Mouse (Mus musculus): ENCODE measurements around the gene Atp6v0d1. TPM values are rescaled to one million over a fixed set of nuclear protein-coding genes. Genes with fewer than 3 reads are reported as not detected.
"Not testable (repeated sequence)": the region's sequence is repeated elsewhere in the genome, so short reads cannot be mapped to it uniquely, and the experiment has no call there.

The Atp6v0d1 gene
- polyA plus RNA-seq, 1 experiment from 2014 or later: 63.7 TPM

DNA sequence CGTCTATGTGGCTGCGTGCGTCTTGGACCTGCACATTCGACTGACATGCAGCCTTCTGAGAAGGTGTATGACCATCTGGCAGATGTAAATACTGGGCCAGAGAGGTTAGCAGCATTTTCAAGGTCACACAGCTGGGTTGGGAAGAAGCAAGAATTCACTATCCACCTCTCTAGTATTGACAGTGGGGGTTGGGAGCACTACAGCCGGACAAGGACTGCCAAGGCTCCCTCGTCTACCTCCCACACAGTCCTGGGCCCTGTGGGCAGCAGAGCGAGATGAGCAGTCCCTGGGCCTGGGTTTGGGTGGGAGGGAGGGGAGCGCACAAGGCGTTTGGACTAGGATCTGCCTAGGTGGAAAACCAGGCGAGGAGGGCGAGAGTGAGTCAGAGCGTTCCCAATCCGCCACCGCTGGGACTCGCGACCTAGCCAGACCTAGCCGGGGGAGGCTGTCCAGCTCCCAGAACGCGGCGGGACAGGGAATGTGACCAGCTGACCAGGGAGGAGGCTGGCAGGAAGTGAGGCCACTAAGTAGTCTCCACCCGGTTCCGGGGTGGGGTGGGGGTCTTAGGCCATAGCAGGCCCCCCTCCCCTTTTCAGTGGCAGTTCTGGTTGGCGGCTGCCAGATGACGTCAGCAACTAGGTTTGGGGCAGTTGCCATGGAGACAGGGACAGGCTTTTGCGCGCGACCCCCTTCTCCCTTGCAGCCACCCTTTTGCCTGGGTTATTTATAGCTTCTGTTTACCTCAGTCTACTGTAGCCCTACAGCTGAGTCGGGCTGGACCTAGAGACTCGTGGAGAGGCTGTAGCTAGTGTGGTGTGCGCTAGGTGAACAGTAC lies 40.6 kb upstream of the Atp6v0d1 start:
- ATAC-seq (replicated peaks; ENCODE audit: extremely low read depth, insufficient read depth, low FRiP score): peak; percentile 69
- 1% methylated on average over 30 of the region's 30 CpGs for whole genome bisulfite sequencing
- no peaks in the 10 kb centered on the region for H3K27me3 ChIP-seq (ENCODE audit: control insufficient read depth, insufficient read depth, low read length)
- no peaks in the 10 kb centered on the region for H3K36me3 ChIP-seq (ENCODE audit: control insufficient read depth, insufficient read depth)
- peak overlapping the region; percentile 97 for H3K9ac ChIP-seq (ENCODE audit: low read length)
- peak overlapping the region; percentile 94 for H3K4me3 ChIP-seq (ENCODE audit: low read length)
- H3K27ac ChIP-seq (ENCODE audit: low read length): peak overlapping the region; percentile 94
- peak overlapping the region; percentile 90 for H3K4me2 ChIP-seq (ENCODE audit: low read depth, low read length)
- H3K9me3 ChIP-seq (replicated peaks; ENCODE audit: control insufficient read depth, low read length): no peaks in the 10 kb centered on the region
- H3K4me1 ChIP-seq (ENCODE audit: control insufficient read depth, insufficient read depth, low read length): peaks cover 27% of the 10 kb centered on the region

DNA sequence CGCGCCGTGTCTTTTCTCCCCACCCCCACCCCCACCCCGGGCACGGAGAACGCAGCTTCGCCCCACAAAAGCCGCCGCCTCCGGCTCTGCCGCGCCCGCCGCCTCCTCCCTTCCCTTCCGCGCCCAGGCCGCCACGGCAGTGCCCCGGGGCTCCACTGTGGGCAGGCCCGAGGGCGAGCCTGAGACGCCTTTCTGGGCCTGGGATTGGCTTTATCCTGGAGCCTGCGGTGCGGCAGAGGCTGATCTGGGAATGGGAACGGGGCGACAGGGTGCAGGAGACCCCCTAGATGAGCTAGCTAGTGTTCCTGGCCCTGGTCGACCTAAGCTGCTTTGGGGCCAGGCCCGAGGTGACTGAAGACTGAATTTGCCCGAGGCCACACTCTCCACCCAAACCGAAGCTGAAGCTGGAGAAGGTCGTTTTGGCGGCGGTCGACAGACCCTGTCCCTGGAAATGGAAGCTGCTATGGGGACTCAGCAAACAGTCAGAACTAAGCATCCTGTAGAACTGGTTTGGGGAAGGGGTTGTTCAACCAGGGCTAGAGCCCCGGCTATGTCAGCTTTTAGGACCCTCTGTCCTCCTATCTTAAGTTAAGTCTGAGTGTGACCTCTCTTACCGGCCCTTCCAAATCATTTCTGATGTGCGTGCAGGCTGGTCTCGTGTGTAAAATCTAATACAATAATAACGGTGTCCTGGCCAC lies 39.8 kb upstream of the Atp6v0d1 start:
- H3K27me3 ChIP-seq (ENCODE audit: control insufficient read depth, insufficient read depth, low read length): no peaks in the 10 kb centered on the region
- peaks cover 27% of the 10 kb centered on the region for H3K4me1 ChIP-seq (ENCODE audit: control insufficient read depth, insufficient read depth, low read length)
- under 1% methylated on average over 35 of the region's 39 CpGs for WGBS
- peak; percentile 41 for ATAC-seq (replicated peaks; ENCODE audit: extremely low read depth, insufficient read depth, low FRiP score)
- H3K9ac ChIP-seq (ENCODE audit: low read length): peak overlapping the region; percentile 97
- H3K9me3 ChIP-seq (replicated peaks; ENCODE audit: control insufficient read depth, low read length): no peaks in the 10 kb centered on the region
- peak overlapping the region; percentile 94 for H3K4me3 ChIP-seq (ENCODE audit: low read length)
- no peaks in the 10 kb centered on the region for H3K36me3 ChIP-seq (ENCODE audit: control insufficient read depth, insufficient read depth)
- H3K27ac ChIP-seq (ENCODE audit: low read length): peak overlapping the region; percentile 94
- H3K4me2 ChIP-seq (ENCODE audit: low read depth, low read length): peak overlapping the region; percentile 90

DNA sequence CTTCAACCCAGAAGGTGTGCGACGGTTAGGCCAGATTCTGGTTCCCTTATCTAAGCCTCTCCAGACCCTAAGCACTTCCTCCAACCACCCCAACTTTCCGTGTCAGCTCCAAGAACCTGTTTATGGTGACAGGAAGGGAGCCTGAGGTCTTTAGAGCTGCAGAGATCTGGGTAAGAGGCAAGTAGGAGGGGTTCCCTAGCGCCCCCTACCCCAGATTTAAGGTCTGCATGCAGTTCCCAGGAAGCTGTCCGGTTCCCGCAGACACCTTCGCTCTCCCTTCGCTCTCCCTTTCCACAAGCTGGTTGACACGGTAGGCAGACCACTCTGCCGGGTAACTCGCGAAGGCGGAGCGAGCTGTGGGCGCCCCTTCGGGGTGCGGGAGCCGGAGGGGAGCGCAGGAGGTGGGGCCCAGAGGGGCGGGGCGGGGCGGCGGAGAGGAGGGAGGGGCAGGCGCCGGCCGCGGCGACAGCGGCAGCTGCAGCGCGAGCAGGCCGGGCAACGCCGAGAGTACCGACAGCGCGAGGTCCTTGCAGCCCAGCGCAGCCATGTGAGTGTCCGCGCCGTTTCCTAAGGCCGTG lies 39.0 kb upstream of the Atp6v0d1 start, which contains the start of gene Ripor1:
Gene Ripor1 (plus strand): TSS at position 452 of the 578 bp plus-strand sequence.
- H3K27ac ChIP-seq (ENCODE audit: low read length): peak within 1 kb of the TSS; percentile 94
- no peaks in the 10 kb centered on the region for H3K9me3 ChIP-seq (replicated peaks; ENCODE audit: control insufficient read depth, low read length)
- peaks cover 27% of the 10 kb centered on the region for H3K4me1 ChIP-seq (ENCODE audit: control insufficient read depth, insufficient read depth, low read length)
- peak within 1 kb of the TSS; percentile 90 for H3K4me2 ChIP-seq (ENCODE audit: low read depth, low read length)
- peak; percentile 84 for ATAC-seq (replicated peaks; ENCODE audit: extremely low read depth, insufficient read depth, low FRiP score)
- no peaks in the 10 kb centered on the region for H3K36me3 ChIP-seq (ENCODE audit: control insufficient read depth, insufficient read depth)
- H3K9ac ChIP-seq (ENCODE audit: low read length): peak within 1 kb of the TSS; percentile 97
- no peaks in the 10 kb centered on the region for H3K27me3 ChIP-seq (ENCODE audit: control insufficient read depth, insufficient read depth, low read length)
- WGBS: under 1% methylated on average over 41 of the region's 42 CpGs
- peak within 1 kb of the TSS; percentile 94 for H3K4me3 ChIP-seq (ENCODE audit: low read length)

DNA sequence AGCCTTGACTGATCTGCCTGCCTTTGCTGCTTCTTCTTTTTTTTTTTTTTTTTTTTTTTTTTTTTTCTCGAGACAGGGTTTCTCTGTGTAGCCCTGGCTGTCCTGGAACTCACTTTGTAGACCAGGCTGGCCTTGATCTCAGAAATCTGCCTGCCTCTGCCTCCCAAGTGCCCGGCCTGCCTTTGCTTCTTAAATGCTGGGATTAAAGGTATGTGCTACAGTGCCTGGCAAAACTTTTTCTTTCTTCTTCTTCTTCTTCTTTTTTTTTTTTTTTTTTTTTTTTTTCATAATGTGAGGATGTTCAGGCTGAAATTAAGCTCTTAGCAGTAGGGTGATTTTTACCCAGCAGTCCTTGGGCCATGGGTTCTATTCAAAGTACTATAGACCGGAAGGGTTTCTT lies 36.7 kb upstream of the Atp6v0d1 start:
- 66% methylated on average over 3 of the region's 3 CpGs for WGBS
- H3K27me3 ChIP-seq (ENCODE audit: control insufficient read depth, insufficient read depth, low read length); H3K27ac ChIP-seq (ENCODE audit: low read length); H3K9ac ChIP-seq (ENCODE audit: low read length); H3K4me3 ChIP-seq (ENCODE audit: low read length); H3K4me2 ChIP-seq (ENCODE audit: low read depth, low read length); H3K36me3 ChIP-seq (ENCODE audit: control insufficient read depth, insufficient read depth); H3K9me3 ChIP-seq (replicated peaks; ENCODE audit: control insufficient read depth, low read length); ATAC-seq (replicated peaks; ENCODE audit: extremely low read depth, insufficient read depth, low FRiP score): not testable (repeated sequence)
- H3K4me1 ChIP-seq (ENCODE audit: control insufficient read depth, insufficient read depth, low read length): peaks cover 14% of the 10 kb centered on the region

DNA sequence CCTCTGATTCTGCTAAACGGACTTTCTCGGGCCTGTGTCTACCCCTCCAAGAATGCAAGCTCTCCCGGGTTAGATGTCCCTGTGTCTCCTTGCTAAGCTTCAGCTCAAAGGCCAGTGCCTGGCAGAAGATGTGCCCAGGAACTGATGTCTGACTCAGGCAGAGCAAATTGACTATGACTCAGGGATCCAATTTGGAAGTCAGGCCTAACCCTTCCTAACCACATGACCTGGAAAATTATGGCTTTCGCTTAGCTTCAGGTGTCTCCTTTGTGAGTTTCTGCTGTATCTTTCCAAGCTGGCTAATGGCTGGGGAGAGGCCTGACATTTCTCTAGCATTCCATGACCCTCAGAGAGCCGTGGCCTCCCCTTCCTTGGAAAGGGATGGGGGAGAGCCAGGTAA lies 35.5 kb upstream of the Atp6v0d1 start:
- ATAC-seq (replicated peaks; ENCODE audit: extremely low read depth, insufficient read depth, low FRiP score): no peak
- no peak overlapping the region for H3K27ac ChIP-seq (ENCODE audit: low read length)
- 62% methylated on average over 5 of the region's 5 CpGs for WGBS

DNA sequence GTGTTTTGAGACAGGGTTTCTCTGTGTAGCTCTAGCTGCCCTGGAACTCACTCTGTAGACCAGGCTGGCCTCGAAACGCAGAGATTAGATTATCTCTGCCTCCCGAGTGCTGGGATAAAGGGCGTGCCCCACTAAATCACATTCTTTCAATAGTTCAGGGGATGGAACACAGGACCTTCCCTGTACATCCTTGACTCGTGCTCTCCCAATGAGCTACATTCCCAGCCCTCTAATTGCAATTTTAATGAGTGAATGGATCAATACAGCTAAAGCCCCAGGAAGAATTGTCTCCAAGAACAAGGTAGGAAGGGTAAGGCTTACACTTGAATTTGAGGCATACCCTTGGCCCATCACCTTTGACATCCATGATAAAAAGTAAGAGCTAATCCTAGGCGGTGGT lies 32.9 kb upstream of the Atp6v0d1 start:
- Histone ChIP-seq H3K27me3 (ENCODE audit: control insufficient read depth, insufficient read depth, low read length) (no peaks in the 10 kb centered on the region), H3K4me3 (ENCODE audit: low read length) (no peak overlapping the region), H3K4me1 (ENCODE audit: control insufficient read depth, insufficient read depth, low read length) (peaks cover 9% of the 10 kb centered on the region; the same call in 1 of the 2 replicates), H3K4me2 (ENCODE audit: low read depth, low read length) (no peak overlapping the region), H3K27ac (ENCODE audit: low read length) (no peak overlapping the region), H3K9ac (ENCODE audit: low read length) (no peak overlapping the region), H3K9me3 (replicated peaks; ENCODE audit: control insufficient read depth, low read length) (no peaks in the 10 kb centered on the region), H3K36me3 (ENCODE audit: control insufficient read depth, insufficient read depth) (no peaks in the 10 kb centered on the region)
- no peak for ATAC-seq (replicated peaks; ENCODE audit: extremely low read depth, insufficient read depth, low FRiP score)
- WGBS: 53% methylated on average over 6 of the region's 6 CpGs

More for the DNA sequence above, 35.5 kb upstream of the Atp6v0d1 start:
- Histone ChIP-seq H3K9ac (ENCODE audit: low read length) (no peak overlapping the region), H3K4me1 (ENCODE audit: control insufficient read depth, insufficient read depth, low read length) (peaks cover 12% of the 10 kb centered on the region), H3K4me2 (ENCODE audit: low read depth, low read length) (no peak overlapping the region), H3K36me3 (ENCODE audit: control insufficient read depth, insufficient read depth) (no peaks in the 10 kb centered on the region), H3K27me3 (ENCODE audit: control insufficient read depth, insufficient read depth, low read length) (no peaks in the 10 kb centered on the region), H3K9me3 (replicated peaks; ENCODE audit: control insufficient read depth, low read length) (no peaks in the 10 kb centered on the region), H3K4me3 (ENCODE audit: low read length) (no peak overlapping the region)

DNA sequence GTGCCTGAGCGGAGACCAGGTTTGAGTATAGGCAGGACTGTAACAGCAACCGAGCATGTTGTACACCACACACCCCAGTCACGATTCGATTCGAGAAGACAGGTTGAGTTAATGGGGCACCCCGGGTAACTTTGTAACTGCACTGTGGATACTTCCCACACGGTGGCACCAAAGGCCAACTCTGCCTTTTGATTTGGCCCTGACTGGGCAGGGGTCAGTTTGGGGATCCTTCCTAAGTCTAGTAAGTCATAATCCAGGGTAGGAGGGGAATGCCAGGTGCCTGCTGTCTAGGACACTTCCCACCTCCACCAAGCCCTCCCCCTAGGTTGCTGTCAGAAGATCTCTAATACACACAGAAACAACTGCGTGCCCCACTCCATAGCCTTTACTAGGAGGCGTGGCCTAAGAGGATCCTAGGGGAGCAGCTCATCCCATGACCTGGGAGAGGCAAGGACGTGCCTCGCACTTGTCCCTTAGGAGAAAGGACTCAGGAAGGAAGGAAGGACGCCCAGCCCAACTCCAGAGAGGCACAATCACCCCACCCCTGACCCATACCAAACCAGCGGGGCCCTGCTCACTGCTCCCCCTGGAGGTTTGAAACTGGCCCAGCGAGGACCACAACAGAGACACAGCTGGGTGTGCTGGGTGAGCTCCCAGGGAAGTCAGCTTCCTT lies 30.7 kb upstream of the Atp6v0d1 start:
- 9% methylated on average over 14 of the region's 14 CpGs for WGBS
- ATAC-seq (replicated peaks; ENCODE audit: extremely low read depth, insufficient read depth, low FRiP score): peak; percentile 80
- Histone ChIP-seq H3K36me3 (ENCODE audit: control insufficient read depth, insufficient read depth) (no peaks in the 10 kb centered on the region), H3K9ac (ENCODE audit: low read length) (no peak overlapping the region; the same call in 1 of the 2 replicates), H3K27ac (ENCODE audit: low read length) (0 out of 2 replicates have a peak overlapping the region, but pooled peaks have one; percentile 30), H3K9me3 (replicated peaks; ENCODE audit: control insufficient read depth, low read length) (no peaks in the 10 kb centered on the region), H3K4me3 (ENCODE audit: low read length) (peak overlapping the region; percentile 41), H3K27me3 (ENCODE audit: control insufficient read depth, insufficient read depth, low read length) (no peaks in the 10 kb centered on the region), H3K4me1 (ENCODE audit: control insufficient read depth, insufficient read depth, low read length) (peaks cover 9% of the 10 kb centered on the region; the same call in 1 of the 2 replicates), H3K4me2 (ENCODE audit: low read depth, low read length) (peak overlapping the region; percentile 64)

DNA sequence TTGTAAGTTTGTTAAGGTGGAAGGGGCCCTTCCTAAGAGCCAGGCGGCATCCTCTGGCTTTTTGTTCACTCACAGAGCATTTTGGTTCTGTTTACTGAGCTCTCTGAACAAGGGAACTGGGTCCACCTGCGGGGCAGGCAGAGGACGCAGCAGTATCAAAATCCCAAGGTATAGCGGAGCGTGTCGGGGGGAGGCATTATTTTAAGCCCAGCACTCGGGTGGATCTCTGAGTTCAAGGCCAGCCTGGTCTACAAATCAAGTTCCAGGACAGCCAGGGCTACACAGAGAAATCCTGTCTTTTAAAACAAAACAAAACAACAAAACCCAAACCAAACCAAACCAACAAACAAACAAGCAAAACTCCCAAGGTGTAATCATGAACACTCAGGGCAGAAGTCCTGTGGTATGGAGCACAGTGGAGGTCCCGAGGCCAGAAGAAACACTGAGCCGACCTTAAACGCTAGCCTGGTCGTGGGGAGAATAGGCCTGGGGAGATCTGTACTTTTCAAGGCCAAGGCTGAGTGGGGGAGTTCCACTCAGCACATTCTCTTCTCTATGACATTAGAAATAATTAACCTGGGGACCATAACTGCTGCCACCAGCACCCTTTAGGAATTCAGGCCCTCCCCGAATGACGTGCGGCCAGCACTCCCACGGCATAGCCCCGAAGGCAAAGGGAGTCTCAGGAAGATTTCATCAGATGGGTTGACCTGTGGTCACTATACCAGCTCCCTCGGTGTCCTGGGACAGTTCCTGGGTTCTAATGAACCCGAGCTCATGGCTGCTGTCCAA lies 28.8 kb upstream of the Atp6v0d1 start:
- no peak for ATAC-seq (replicated peaks; ENCODE audit: extremely low read depth, insufficient read depth, low FRiP score)
- H3K9ac ChIP-seq (ENCODE audit: low read length): peak overlapping the region; percentile 26
- no peaks in the 10 kb centered on the region for H3K36me3 ChIP-seq (ENCODE audit: control insufficient read depth, insufficient read depth)
- WGBS: 70% methylated on average over 18 of the region's 18 CpGs
- H3K9me3 ChIP-seq (replicated peaks; ENCODE audit: control insufficient read depth, low read length): no peaks in the 10 kb centered on the region
- H3K27ac ChIP-seq (ENCODE audit: low read length): peak overlapping the region; percentile 38
- H3K4me3 ChIP-seq (ENCODE audit: low read length): peak overlapping the region; percentile 23
- H3K4me2 ChIP-seq (ENCODE audit: low read depth, low read length): peak overlapping the region; percentile 49
- H3K27me3 ChIP-seq (ENCODE audit: control insufficient read depth, insufficient read depth, low read length): no peaks in the 10 kb centered on the region
- H3K4me1 ChIP-seq (ENCODE audit: control insufficient read depth, insufficient read depth, low read length): peaks cover 9% of the 10 kb centered on the region; the same call in 1 of the 2 replicates

Measured in heart, embryonic 16.5 days (tissue).